Mouse (Mus musculus) left cerebral cortex, adult 18-20 months (tissue): ENCODE data around the gene Ctsl. TPM values are rescaled to one million over a fixed set of nuclear protein-coding genes. Genes with fewer than 3 reads are reported as not detected.

Experiments used
- DNase-seq, 2 experiments: peaks; one replicate each; pipeline ENCODE4 v3.0.0; 2021 to 2022; ENCODE audit warnings: low spot score in 2 of 2, mixed read lengths in 1 of 2
- total RNA-seq, 2 experiments: library from RNA; stranded (reverse); gene quantifications; 2 replicates each; pipeline ENCODE4 v1.2.3; 2021

The Ctsl gene
- total RNA-seq, 2 experiments from 2014 or later, result 117 to 124 TPM

DNA sequence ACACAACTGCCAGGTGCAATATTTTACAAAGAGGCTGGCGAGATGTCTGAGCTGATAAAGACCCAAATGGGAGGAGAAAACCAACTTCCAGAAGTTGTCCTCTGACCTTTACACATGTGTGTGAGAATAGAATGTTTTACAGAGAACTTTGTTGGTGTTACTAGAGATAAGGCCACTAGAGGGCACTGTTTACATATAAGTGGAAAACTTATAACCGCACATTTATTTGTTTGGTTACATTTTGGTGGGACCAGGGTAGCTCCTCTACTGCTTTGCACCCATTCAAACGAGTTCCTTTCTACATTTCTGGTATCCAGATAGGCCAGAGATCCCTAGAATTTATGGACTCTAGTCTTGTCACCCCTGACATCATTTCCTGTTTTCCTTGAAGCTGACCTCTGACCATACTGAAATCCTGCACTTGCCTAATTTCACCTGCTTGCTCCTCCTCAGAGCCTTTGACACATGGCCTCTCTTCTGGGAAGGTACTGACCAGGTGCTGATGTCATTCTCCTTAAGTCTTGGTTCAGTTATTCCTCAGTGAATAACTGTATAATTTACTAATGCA, 55.1 kb downstream of the Ctsl start:
- peak in 1 of 2 experiments; percentile 15 for DNase-seq

DNA sequence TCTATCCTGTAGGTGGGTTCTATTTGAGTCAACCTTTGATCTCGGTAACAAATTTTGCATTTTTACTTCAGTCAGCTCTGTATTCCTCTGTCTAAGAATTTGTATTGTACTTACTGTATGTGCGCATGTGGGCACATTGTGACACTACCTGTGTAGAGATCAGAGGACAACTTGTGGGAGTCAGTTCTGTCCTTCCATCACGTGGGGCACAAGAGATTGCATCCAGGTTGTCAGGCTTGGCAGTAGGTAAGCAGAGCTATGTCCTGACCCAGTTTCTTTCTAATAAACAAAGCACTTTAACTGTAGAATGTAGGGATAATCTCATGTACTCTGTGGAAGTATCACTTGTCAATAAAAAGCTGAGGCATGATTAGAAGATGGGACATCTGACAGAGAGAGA, 56.6 kb downstream of the Ctsl start:
- DNase-seq, result no peak

DNA sequence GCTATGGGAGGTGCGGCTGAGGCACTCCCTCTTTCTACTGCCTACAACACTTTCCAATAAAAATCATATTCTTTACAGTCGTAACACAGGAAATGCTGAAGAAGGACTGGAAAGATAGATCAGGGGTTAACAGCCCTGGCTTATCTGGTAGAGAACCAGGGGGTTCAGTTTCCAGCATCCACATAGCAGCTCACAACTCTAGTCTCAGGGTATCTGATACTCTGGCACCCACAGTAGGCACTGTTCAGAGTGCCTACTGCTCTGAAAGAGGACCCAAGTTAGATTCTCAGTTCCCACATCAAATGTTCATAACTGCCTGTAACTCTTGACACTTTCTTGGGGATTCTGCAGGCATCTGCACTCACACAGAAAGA, 57.8 kb downstream of the Ctsl start:
- DNase-seq, result no peak

DNA sequence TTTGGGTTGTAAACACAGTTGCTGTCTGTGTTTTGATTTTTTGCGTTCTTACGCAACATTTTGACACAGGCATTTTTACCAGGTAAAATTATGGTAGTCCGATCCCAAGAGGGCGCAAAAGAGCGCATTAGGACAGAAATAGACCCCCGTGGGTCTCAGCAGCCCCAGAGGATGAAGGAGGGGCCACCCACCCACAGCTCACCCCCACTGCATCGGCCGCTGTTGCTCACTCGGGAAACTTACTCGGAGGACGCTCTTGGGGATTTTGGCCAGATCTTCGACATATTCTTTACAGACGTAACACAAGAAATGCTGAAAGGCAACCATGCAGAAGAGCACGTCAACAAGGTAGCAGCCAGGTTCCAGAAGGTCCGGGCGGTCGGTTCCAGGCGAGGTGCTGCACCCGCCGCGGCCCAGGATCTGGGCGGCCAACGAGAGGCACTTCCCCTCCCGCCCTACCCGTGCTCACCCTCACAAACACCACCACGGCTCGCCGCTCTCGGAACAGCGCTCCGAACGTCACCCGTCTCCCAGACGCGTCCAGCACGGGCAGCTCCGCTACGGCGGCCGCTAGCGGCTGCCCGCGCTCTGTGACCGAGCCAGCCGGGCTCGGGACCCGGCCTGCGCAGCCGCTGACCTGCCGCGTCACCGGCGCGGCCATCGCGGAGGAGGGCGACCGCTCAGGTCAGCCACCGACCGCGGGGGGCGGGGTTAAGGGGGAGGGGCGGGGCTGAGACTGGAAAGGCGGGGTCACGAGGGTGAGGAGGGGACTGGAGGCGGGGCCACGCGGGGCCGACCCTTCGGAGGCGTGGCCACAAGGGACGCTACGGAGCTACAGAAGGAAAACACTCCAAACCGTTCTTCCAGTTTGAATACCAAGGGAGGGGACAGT, 58.4 kb downstream of the Ctsl start, which contains the start of gene Aaed1:
TSS of gene Aaed1 (minus strand) at position 687 of the 892 bp plus-strand sequence.
- peak; percentile 87 to 90 for DNase-seq

DNA sequence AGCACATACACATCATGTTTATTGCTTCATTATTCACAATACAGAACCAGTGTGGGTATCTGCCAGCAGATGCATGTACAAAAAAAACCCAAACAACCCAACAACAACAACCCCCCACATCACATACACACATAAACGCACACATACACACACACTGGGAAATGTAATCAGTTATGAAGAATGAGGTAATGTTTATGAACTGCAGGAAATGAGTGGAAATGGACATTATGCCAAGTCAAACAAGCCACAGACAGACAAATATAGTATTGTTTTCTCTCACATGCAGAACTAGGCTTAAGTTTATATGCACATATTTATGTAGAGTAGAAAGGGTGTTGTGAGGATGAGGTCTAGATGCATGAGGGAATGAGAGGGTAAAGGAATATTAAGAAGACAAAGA, 59.4 kb downstream of the Ctsl start:
- no peak for DNase-seq

DNA sequence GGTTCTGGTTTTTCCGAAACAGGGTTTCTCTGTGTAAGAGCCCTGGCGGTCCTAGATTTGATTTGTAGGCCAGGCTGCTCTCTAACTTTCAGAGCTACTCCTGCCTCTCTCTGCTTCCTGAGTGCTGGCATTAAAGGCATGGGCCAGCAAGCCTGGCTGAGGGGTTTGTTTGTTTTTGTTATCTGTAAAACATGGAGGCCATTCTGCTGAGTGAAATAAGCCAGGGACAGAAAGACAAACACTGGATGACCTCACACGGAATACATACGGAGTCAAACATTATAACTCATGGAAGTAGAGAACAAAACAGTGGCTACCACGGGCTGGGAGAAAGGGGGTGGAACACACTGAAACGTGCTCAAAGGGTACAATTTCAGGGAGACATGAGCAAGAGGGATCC, 60.1 kb downstream of the Ctsl start:
- DNase-seq, result no peak

DNA sequence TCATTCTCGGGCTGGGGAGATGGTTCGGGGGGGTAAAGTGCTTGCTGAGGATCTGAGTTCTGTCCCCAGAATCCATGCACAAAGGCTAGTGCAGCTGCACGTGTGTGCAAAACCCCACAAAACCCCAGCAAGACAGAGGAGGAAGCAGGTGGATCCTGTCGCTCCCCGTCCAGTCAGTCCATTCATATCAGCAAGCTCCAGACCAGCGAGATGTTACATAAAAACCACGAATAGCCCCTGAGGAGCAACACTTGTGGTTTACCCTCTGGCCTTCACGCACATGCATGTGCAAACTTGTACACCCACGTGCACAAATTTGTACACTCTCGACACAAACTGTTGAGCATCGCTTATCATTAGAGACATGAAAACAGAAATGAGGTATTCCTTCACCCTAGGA, 60.8 kb downstream of the Ctsl start:
- no peak for DNase-seq

Other genes with a start within 250 kb of the Ctsl start
- 1 to 10 TPM in 1 of 2 experiments, under 1 TPM in 1; 0.77 to 1.3 TPM for gene Slc35d2, start 241.5 kb downstream of the Ctsl start, total RNA-seq
- 10 to 100 TPM; 26.6 to 33.5 TPM for gene Zfp367, start 217.7 kb downstream of the Ctsl start, total RNA-seq
- gene Habp4, start 209.1 kb downstream of the Ctsl start, total RNA-seq, result 100 to 1,000 TPM; 216 to 221 TPM
- 10 to 100 TPM; 14.3 to 15.3 TPM for gene Cdc14b, start 95.6 kb downstream of the Ctsl start, total RNA-seq
- 10 to 100 TPM; 20.4 to 23.8 TPM for gene Aaed1, start 58.2 kb downstream of the Ctsl start, total RNA-seq
- gene Cdk20, start 61.4 kb upstream of the Ctsl start, total RNA-seq, result 10 to 100 TPM in 1 of 2 experiments, 1 to 10 TPM in 1; 9.9 to 11.9 TPM
- not detected for gene Fam240b, start 126.9 kb upstream of the Ctsl start, total RNA-seq